Mouse (Mus musculus) bone marrow, adult 2 months (tissue): ENCODE results near the gene Ramp2.

Experiments used
- CTCF ChIP-seq: fragments of 200-500 bp; IDR thresholded peaks from 2 replicates; pipeline ENCODE4 v1.5.1; 2011; ENCODE audit warnings: low read length, control low read depth; ENCODE audit not compliant: control insufficient read depth, insufficient read depth
- POLR2A ChIP-seq: fragments of 200-500 bp; IDR thresholded peaks from 2 replicates; pipeline ENCODE4 v1.6.1; 2011; ENCODE audit warnings: low read depth, mild to moderate bottlenecking, control low read depth, low read length, borderline replicate concordance; ENCODE audit not compliant: control insufficient read depth

- no peak for TF ChIP-seq POLR2A
- no peak for TF ChIP-seq CTCF
Measured at GRCm38 (mm10) chr11:101246702-101247012, 829 bp downstream of the Ramp2 start.
